Mouse (Mus musculus) stomach, postnatal 0 days (tissue): ENCODE results near the gene Gpc3. TPM values are rescaled to one million over a fixed set of nuclear protein-coding genes. Genes with fewer than 3 reads are reported as not detected.

Experiments
- ATAC-seq: fragments of 200-750 bp; cut with Nextera tagmentation; 2 replicates; pipeline ENCODE4 v1.8.0; 2017; ENCODE audit not compliant: low FRiP score, low TSS enrichment
- DNase-seq: peaks from one replicate; pipeline ENCODE4 v3.0.0-alpha.2; 2016; ENCODE audit warnings: low spot score
- H3K27ac ChIP-seq: fragments of 300-500 bp; sonication (generic); replicated peaks from 2 replicates; pipeline ENCODE4 v1.5.1; 2014; ENCODE audit warnings: mild to moderate bottlenecking, control low read depth
- H3K27me3 ChIP-seq: fragments of 300-500 bp; sonication (generic); 2 replicates; pipeline ENCODE4 v1.6.1; 2014; ENCODE audit warnings: low read length; ENCODE audit not compliant: control insufficient read depth, insufficient read depth
- H3K36me3 ChIP-seq: fragments of 300-500 bp; sonication (generic); 2 replicates; pipeline ENCODE4 v1.6.1; 2014; ENCODE audit warnings: low read length, mixed read lengths; ENCODE audit not compliant: control insufficient read depth, insufficient read depth
- H3K4me1 ChIP-seq: fragments of 300-500 bp; sonication (generic); replicated peaks from 2 replicates; pipeline ENCODE4 v1.6.1; 2014; ENCODE audit warnings: antibody characterized with exemption; ENCODE audit not compliant: control insufficient read depth, insufficient read depth
- H3K4me2 ChIP-seq: fragments of 300-500 bp; sonication (generic); replicated peaks from 2 replicates; pipeline ENCODE4 v1.6.1; 2014; ENCODE audit warnings: low read depth, mild to moderate bottlenecking, control low read depth, moderate library complexity
- H3K4me3 ChIP-seq: fragments of 300-500 bp; sonication (generic); 2 replicates; pipeline ENCODE4 v1.5.1; 2014; ENCODE audit warnings: low read depth, low read length, control low read depth
- H3K9ac ChIP-seq: fragments of 300-500 bp; sonication (generic); 2 replicates; pipeline ENCODE4 v1.6.1; 2014; ENCODE audit warnings: mild to moderate bottlenecking, low read length, control low read depth, mixed read lengths
- H3K9me3 ChIP-seq: fragments of 300-500 bp; sonication (generic); 2 replicates; pipeline ENCODE4 v1.6.1; 2016; ENCODE audit warnings: low read length; ENCODE audit not compliant: control insufficient read depth
- CTCF ChIP-seq: IDR thresholded peaks from 2 replicates; pipeline ENCODE4 v1.5.1; 2016; ENCODE audit warnings: antibody characterized with exemption, low read depth, mild to moderate bottlenecking, moderate library complexity
- EP300 ChIP-seq: optimal IDR thresholded peaks from 2 replicates; pipeline ENCODE3; 2016; ENCODE audit warnings: antibody characterized with exemption
- WGBS: fragments of 180-500 bp; shearing (Covaris S2); extraction: QIAGEN DNeasy Blood & Tissue Kit; methylation state at CpG from one replicate; pipeline ENCODE4 v1.1.7; 2014; 5-methylcytosine and 5-hydroxymethylcytosine counted together
- polyA plus RNA-seq: library from polyadenylated mRNA; unstranded; fragments of >200 nt; fragmentation: Nextera tagmentation; extraction: Ambion mirVana; gene quantifications from 2 replicates; pipeline ENCODE4 v1.2.1, GENCODE M21; 2015

Gpc3 gene
- polyA plus RNA-seq, 1 experiment from 2014 or later, result 238 TPM

DNA sequence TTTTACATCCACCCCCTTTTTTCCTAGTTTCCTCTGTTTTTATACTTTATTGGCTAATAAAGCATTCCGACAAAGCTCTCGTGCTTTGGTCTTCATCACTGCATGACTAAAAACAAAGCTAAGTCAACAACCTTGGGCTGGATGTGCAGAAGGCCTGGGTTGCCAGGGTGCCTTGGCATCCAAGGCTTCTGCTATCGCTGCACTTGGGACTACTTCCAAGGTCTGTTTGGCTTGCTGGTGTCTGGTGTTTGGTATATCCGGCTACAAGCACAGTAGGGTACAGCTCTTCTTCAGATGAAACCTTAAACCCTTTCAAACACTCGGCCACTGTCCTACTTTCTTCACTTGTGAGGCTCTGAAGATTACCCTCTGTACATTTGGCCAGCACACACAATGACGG is 325.8 kb downstream of the Gpc3 start:
- TF ChIP-seq EP300 (no peak), CTCF (no peak)
- H3K9ac ChIP-seq, result no peak overlapping the region
- no peak overlapping the region for H3K27ac ChIP-seq
- no peak for DNase-seq
- no peak for ATAC-seq
- no peaks in the 10 kb centered on the region for H3K4me1 ChIP-seq
- H3K4me3 ChIP-seq, result no peak overlapping the region
- 72% methylated on average over 6 of the region's 6 CpGs for WGBS
- no peaks in the 10 kb centered on the region for H3K36me3 ChIP-seq
- no peak overlapping the region for H3K4me2 ChIP-seq
- no peaks in the 10 kb centered on the region for H3K27me3 ChIP-seq
- no peaks in the 10 kb centered on the region for H3K9me3 ChIP-seq

DNA sequence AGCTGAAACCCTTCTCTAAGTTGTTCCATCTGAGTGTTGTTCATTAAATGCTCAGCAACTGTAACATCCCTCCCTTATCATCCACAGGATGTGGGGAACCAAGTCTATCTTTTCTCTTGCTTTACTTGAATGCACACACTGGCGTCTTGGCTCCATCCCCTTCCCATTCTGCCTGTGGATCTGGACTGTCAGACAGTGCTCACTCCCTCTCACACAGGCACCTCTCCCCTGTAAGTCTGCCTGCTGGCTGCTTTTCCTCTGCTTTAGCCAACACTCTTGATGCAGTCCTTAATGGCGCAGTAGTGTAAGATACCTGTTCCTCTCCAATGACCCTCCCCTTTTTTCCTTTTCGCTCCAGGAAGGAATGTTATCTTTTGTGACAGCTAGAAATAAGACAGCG is 331.7 kb downstream of the Gpc3 start:
- WGBS, result 64% methylated on average over 4 of the region's 4 CpGs
- H3K36me3 ChIP-seq, result no peaks in the 10 kb centered on the region
- ATAC-seq, result no peak

DNA sequence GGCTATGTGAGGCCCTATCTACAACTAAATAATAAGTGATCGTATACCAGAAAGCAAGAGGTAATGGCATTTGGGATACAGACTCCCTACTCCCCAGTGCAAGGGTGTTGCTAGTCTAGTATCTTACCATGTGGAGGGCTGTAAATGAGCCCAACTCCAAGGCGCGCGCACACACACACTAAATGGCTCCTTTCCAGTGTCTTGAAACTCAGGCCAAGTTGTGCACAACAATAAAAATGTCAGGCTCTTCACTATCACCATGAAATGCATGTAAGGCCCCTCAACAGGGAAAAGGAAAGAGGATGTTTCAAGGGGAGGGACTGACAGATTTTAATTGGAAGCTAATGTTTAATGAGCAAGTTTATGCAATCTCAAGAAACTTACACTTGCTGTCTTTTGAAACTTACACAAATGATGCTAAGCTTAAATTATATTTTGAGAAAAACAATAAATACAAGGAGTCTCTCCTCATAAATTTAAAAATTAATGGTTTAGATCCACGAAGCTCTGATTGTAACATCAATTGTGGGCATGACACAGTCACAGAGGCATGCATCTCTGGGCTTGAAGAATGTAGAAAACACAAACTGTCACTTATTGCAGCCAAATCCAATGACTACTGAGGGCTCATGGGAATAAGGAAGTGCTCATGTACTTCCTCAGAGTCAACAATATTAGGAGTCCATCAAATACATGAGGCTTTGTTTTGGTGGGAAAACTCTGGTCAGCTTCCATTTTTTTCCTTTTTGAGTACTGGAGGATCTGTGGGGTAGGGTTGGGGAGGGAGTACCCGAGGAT is 332.4 kb downstream of the Gpc3 start:
- no peaks in the 10 kb centered on the region for H3K4me1 ChIP-seq
- no peak for TF ChIP-seq EP300
- no peak for TF ChIP-seq CTCF
- H3K36me3 ChIP-seq, result no peaks in the 10 kb centered on the region
- no peaks in the 10 kb centered on the region for H3K9me3 ChIP-seq
- H3K4me2 ChIP-seq, result no peak overlapping the region
- ATAC-seq, result no peak
- no peaks in the 10 kb centered on the region for H3K27me3 ChIP-seq
- H3K27ac ChIP-seq, result no peak overlapping the region
- no peak for DNase-seq
- no peak overlapping the region for H3K9ac ChIP-seq
- H3K4me3 ChIP-seq, result no peak overlapping the region
- WGBS, result 78% methylated on average over 6 of the region's 6 CpGs

More for the DNA sequence above, 331.7 kb downstream of the Gpc3 start:
- H3K4me2 ChIP-seq, result no peak overlapping the region
- no peak overlapping the region for H3K9ac ChIP-seq
- no peak overlapping the region for H3K27ac ChIP-seq
- no peaks in the 10 kb centered on the region for H3K9me3 ChIP-seq
- H3K4me3 ChIP-seq, result no peak overlapping the region
- no peaks in the 10 kb centered on the region for H3K4me1 ChIP-seq
- H3K27me3 ChIP-seq, result no peaks in the 10 kb centered on the region
- no peak for DNase-seq
- TF ChIP-seq EP300, result no peak
- no peak for TF ChIP-seq CTCF

DNA sequence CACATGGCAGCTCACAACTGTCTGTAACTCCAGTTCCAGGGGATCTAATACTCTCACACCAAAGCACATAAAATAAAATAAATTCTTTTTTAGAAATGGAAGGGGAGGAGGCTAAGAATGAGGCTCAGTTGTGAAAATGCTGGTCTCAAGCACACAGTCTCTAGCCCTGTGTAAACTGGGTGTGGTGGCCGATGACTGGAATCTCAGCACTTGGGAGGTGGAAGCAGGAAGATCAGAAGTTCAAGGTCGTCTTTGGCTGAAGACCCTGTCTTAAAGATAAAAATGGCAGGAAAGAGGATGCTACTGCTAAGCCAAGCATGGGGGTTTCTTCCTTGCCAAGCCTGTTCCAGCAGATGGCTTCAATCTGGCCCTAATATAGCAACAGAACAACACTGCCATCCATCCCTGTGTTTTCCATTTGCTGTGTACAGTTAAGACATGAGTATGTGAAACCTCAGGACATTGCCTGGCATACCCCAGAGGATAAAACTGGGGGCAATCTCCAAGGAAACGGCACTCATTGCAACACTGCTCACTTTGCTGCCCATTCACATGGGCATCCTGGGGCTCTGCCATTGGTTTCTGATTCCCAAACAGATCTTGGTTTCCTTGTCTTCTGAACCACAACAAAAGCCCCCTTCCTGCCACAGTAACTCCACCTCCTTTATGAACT is 334.9 kb downstream of the Gpc3 start:
- Histone ChIP-seq H3K4me2 (no peak overlapping the region), H3K9ac (no peak overlapping the region), H3K4me3 (no peak overlapping the region), H3K27me3 (no peaks in the 10 kb centered on the region), H3K4me1 (no peaks in the 10 kb centered on the region), H3K27ac (no peak overlapping the region), H3K36me3 (no peaks in the 10 kb centered on the region), H3K9me3 (no peaks in the 10 kb centered on the region)
- DNase-seq (no peak), ATAC-seq (no peak)
- TF ChIP-seq EP300 (no peak), CTCF (no peak)
- WGBS, result 72% methylated on average over 3 of the region's 3 CpGs

DNA sequence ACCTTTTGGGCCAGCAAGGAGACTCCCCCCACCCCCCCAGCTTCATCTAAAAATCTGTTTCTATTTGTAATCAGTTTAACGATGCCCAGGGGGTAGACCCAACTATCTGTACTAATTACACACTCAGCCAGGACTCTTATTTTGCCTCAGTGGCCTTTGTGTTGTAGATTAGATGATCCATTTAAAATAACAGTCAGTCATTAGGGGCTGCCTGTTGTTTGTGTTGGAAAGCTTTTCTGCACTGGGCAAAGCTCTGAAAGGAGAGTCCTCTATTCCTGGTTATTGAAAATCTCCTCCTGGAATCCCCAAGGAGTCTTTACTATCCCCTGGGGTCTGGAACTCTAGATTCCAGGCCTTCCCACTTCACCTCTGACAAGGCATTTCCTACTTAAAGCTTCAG is 336.2 kb downstream of the Gpc3 start:
- no peaks in the 10 kb centered on the region for H3K9me3 ChIP-seq
- 66% methylated on average over 1 of the region's 1 CpGs for WGBS
- no peak overlapping the region for H3K27ac ChIP-seq
- H3K4me3 ChIP-seq, result no peak overlapping the region
- H3K27me3 ChIP-seq, result no peaks in the 10 kb centered on the region
- no peak for ATAC-seq
- H3K4me1 ChIP-seq, result no peaks in the 10 kb centered on the region
- no peak overlapping the region for H3K9ac ChIP-seq
- no peak overlapping the region for H3K4me2 ChIP-seq
- no peaks in the 10 kb centered on the region for H3K36me3 ChIP-seq
- no peak for DNase-seq
- no peak for TF ChIP-seq CTCF
- no peak for TF ChIP-seq EP300

DNA sequence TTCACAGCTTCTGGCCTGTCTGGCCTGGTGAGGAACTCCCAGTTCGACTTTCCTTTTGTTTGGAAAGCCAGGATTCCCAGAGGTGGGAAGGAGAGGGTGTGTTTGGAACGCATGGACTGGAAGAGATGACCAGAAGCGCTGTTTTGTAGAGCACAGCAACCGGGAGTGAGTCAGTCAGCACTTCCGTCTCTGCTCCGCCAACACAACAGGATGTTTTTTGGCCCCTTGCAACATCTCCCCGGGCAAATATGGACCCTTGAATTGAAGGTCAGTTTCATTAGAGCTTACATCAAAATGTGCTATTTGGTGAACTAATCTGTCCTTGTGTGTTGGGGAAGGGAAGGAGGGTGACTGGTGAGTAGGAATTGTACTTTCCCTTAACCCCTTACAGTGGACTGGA is 340.7 kb downstream of the Gpc3 start:
- TF ChIP-seq CTCF (no peak), EP300 (no peak)
- Histone ChIP-seq H3K4me1 (no peaks in the 10 kb centered on the region), H3K27ac (no peak overlapping the region), H3K27me3 (no peaks in the 10 kb centered on the region), H3K36me3 (no peaks in the 10 kb centered on the region), H3K9me3 (no peaks in the 10 kb centered on the region), H3K4me3 (no peak overlapping the region), H3K4me2 (no peak overlapping the region), H3K9ac (no peak overlapping the region)
- DNase-seq, result no peak
- no peak for ATAC-seq
- WGBS, result 85% methylated on average over 7 of the region's 7 CpGs
